Mouse (Mus musculus) small intestine, adult 2 months (tissue): ENCODE data around the gene Cacna2d1.

ENCODE experiments used
- CTCF ChIP-seq: fragments of 200-500 bp; IDR thresholded peaks from 2 replicates; pipeline ENCODE4 v1.5.1; 2012; ENCODE audit warnings: low read depth, mild to moderate bottlenecking, control low read depth, inconsistent platforms, low read length, moderate library complexity, mixed read lengths; ENCODE audit not compliant: insufficient replicate concordance, insufficient read length; ENCODE audit errors: extremely low read depth
- POLR2A ChIP-seq: fragments of 200-500 bp; IDR thresholded peaks from 2 replicates; pipeline ENCODE4 v1.6.1; 2012; ENCODE audit warnings: low read depth, mild to moderate bottlenecking, control low read depth, inconsistent platforms, low read length, moderate library complexity

- TF ChIP-seq CTCF (no peak), POLR2A (no peak)
Observed at GRCm38 (mm10) chr5:16098766-16099165, 164.3 kb downstream of the Cacna2d1 start.
